Mouse (Mus musculus): ENCODE measurements around the gene Brf1. TPM values are rescaled to one million over a fixed set of nuclear protein-coding genes. Genes with fewer than 3 reads are reported as not detected.
A peak's percentile ranks its signal among the peaks of the same experiment; 100 is the strongest.

The Brf1 gene
- total and polyA plus RNA-seq, 2 experiments from 2014 or later = 39.0 to 42.1 TPM

DNA sequence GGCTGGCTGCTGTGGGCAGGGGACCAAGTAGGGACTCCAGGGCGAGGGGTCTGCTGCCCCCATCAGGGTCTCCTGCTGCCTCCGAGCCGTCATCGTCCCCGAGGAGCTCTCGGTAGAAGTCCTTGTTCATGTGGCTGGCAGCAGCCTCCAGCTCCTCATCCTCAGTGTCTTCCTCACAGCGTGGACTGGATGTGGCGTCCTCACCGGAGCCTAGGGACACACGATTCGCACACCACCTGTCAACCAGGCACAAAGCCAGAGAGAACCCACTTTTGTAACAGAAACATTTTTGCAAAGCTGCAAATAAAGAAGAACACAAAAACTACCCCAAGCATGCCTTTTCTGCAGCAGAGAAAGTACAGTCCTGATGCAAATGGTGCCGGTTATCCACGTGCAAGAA lies 34.7 kb downstream of the Brf1 start:
- H3K9ac ChIP-seq (replicated peaks; ENCODE audit: low read length, poor library complexity, severe bottlenecking) = no peak overlapping the region
- no peaks in the 10 kb centered on the region for H3K9me3 ChIP-seq (ENCODE audit: low read length)
- no peak for DNase-seq (ENCODE audit: low spot score)
- H3K4me2 ChIP-seq (ENCODE audit: low read depth, low read length, poor library complexity, severe bottlenecking) = no peak overlapping the region
- no peak overlapping the region for H3K27ac ChIP-seq (ENCODE audit: low read depth, low read length)
- H3K36me3 ChIP-seq (ENCODE audit: insufficient read depth, low read length) = peaks cover 93% of the 10 kb centered on the region
- 93% methylated on average over 13 of the region's 13 CpGs for WGBS
- H3K4me3 ChIP-seq (ENCODE audit: low read depth, low read length) = no peak overlapping the region
- H3K4me1 ChIP-seq (ENCODE audit: insufficient read depth, low read length) = no peaks in the 10 kb centered on the region
- no peak for ATAC-seq (ENCODE audit: low FRiP score)
- no peak for TF ChIP-seq CTCF (IDR thresholded peaks at IDR 0.05)
- H3K27me3 ChIP-seq (ENCODE audit: insufficient read depth, low read length) = no peaks in the 10 kb centered on the region

DNA sequence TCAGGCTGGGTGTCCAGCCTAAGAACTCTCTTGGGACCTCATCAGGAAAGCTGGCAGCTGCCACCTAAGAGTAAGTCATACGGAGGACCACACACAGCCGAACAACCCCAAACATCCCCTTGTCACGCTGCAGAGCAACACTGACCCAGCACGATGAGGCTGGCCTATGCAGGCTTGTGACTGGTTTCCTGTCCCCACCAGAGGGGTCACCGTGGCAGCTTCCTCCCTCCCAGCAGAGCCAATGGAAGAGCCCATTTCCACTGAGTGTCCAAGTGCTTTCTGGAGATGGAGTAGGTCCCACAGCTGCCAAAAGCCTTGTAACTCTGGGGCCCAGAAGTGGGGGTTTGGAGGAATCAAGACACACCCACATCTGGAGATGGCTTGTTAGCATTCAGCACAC lies 38.6 kb downstream of the Brf1 start:
- no peak for TF ChIP-seq CTCF (IDR thresholded peaks at IDR 0.05)
- Histone ChIP-seq H3K9me3 (ENCODE audit: low read length) (no peaks in the 10 kb centered on the region), H3K4me3 (ENCODE audit: low read depth, low read length) (no peak overlapping the region), H3K4me1 (ENCODE audit: insufficient read depth, low read length) (no peaks in the 10 kb centered on the region), H3K4me2 (ENCODE audit: low read depth, low read length, poor library complexity, severe bottlenecking) (no peak overlapping the region), H3K27ac (ENCODE audit: low read depth, low read length) (no peak overlapping the region), H3K9ac (replicated peaks; ENCODE audit: low read length, poor library complexity, severe bottlenecking) (0 out of 2 replicates have a peak overlapping the region, but pooled peaks have one; percentile 13), H3K36me3 (ENCODE audit: insufficient read depth, low read length) (peaks cover 71% of the 10 kb centered on the region), H3K27me3 (ENCODE audit: insufficient read depth, low read length) (no peaks in the 10 kb centered on the region)
- WGBS = 83% methylated on average over 5 of the region's 5 CpGs
- no peak for DNase-seq (ENCODE audit: low spot score)
- no peak for ATAC-seq (ENCODE audit: low FRiP score)

DNA sequence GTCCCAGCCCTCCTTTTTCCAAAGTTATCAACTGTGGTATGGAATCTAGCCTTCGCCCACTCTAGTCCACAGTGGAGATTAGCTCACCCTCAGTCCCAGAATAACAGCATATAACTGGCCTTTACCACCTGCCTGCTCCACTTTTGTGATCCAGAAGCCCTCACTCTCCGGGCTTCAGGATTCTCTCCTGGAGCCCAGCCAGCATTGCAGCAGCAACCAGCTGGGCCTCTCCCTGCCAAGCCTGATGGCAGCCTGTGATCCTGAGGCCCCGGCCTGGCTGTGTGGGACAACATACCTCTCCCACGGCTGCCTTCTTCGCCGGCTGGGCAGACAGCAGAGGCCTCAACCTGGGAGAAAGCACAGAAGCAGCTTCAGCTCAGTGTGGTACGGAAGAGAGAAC lies 39.1 kb downstream of the Brf1 start:
- H3K9me3 ChIP-seq (ENCODE audit: low read length) = no peaks in the 10 kb centered on the region
- no peak overlapping the region for H3K27ac ChIP-seq (ENCODE audit: low read depth, low read length)
- ATAC-seq (ENCODE audit: low FRiP score) (no peak), DNase-seq (ENCODE audit: low spot score) (peak; percentile 42)
- H3K9ac ChIP-seq (replicated peaks; ENCODE audit: low read length, poor library complexity, severe bottlenecking) = 0 out of 2 replicates have a peak overlapping the region, but pooled peaks have one; percentile 13
- H3K4me1 ChIP-seq (ENCODE audit: insufficient read depth, low read length) = no peaks in the 10 kb centered on the region
- no peak for TF ChIP-seq CTCF (IDR thresholded peaks at IDR 0.05)
- no peak overlapping the region for H3K4me3 ChIP-seq (ENCODE audit: low read depth, low read length)
- WGBS = 73% methylated on average over 7 of the region's 7 CpGs
- no peak overlapping the region for H3K4me2 ChIP-seq (ENCODE audit: low read depth, low read length, poor library complexity, severe bottlenecking)
- H3K27me3 ChIP-seq (ENCODE audit: insufficient read depth, low read length) = no peaks in the 10 kb centered on the region
- peaks cover 67% of the 10 kb centered on the region for H3K36me3 ChIP-seq (ENCODE audit: insufficient read depth, low read length)

DNA sequence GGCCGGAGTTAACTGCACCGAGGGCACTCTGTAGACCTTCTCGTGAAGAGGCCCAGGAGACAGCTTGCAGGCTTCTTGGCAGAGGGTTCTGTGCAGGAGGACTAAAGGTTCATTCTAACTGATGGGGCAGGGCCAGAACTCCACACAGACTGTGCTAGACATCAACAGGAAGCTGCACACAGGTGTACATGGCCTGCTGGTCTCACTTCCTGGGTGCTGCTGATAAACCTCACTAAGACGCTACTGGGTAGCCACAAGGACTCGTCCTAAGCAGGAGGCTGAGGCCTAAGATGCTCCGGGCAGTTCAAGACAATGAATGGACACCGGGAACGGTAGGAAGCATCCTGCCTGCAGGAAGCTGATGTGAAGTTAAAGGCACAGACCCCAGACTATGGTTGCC lies 41.1 kb downstream of the Brf1 start:
- no peak overlapping the region for H3K27ac ChIP-seq (ENCODE audit: low read depth, low read length)
- H3K36me3 ChIP-seq (ENCODE audit: insufficient read depth, low read length) = peaks cover 52% of the 10 kb centered on the region
- 83% methylated on average over 8 of the region's 8 CpGs for WGBS
- H3K4me2 ChIP-seq (ENCODE audit: low read depth, low read length, poor library complexity, severe bottlenecking) = no peak overlapping the region
- H3K9ac ChIP-seq (replicated peaks; ENCODE audit: low read length, poor library complexity, severe bottlenecking) = 0 out of 2 replicates have a peak overlapping the region, but pooled peaks have one; percentile 24
- no peaks in the 10 kb centered on the region for H3K9me3 ChIP-seq (ENCODE audit: low read length)
- DNase-seq (ENCODE audit: low spot score) = no peak
- no peak for TF ChIP-seq CTCF (IDR thresholded peaks at IDR 0.05)
- no peak overlapping the region for H3K4me3 ChIP-seq (ENCODE audit: low read depth, low read length)
- H3K27me3 ChIP-seq (ENCODE audit: insufficient read depth, low read length) = no peaks in the 10 kb centered on the region
- ATAC-seq (ENCODE audit: low FRiP score) = no peak
- H3K4me1 ChIP-seq (ENCODE audit: insufficient read depth, low read length) = no peaks in the 10 kb centered on the region

DNA sequence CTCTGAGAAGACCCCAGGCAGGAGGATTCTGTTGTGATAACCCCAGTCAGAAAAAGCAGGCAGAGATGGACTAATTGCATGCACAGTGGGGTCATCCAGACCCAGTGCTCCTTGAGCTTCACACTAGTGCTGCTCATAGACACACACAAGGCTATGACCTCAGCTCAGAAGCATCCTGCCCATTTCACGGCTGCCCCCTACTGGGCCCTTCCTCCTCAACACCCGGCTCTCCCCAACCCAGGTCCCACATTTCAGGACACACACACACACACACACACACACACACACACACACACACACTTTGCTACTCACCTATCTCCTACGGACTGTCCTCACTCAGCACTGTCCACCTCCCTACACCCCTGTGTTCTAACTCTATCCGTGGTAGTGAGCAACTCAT lies 42.2 kb downstream of the Brf1 start:
- H3K4me1 ChIP-seq (ENCODE audit: insufficient read depth, low read length) = no peaks in the 10 kb centered on the region
- peak; percentile 36 for DNase-seq (ENCODE audit: low spot score)
- no peak overlapping the region for H3K4me3 ChIP-seq (ENCODE audit: low read depth, low read length)
- H3K9ac ChIP-seq (replicated peaks; ENCODE audit: low read length, poor library complexity, severe bottlenecking) = no peak overlapping the region
- 47% methylated on average over 4 of the region's 4 CpGs for WGBS
- no peak overlapping the region for H3K4me2 ChIP-seq (ENCODE audit: low read depth, low read length, poor library complexity, severe bottlenecking)
- H3K27ac ChIP-seq (ENCODE audit: low read depth, low read length) = no peak overlapping the region
- H3K9me3 ChIP-seq (ENCODE audit: low read length) = no peaks in the 10 kb centered on the region
- peak; percentile 60 for TF ChIP-seq CTCF (IDR thresholded peaks at IDR 0.05)
- ATAC-seq (ENCODE audit: low FRiP score) = peak; percentile 22; the same call in 1 of the 2 replicates
- H3K36me3 ChIP-seq (ENCODE audit: insufficient read depth, low read length) = peaks cover 41% of the 10 kb centered on the region
- H3K27me3 ChIP-seq (ENCODE audit: insufficient read depth, low read length) = no peaks in the 10 kb centered on the region

DNA sequence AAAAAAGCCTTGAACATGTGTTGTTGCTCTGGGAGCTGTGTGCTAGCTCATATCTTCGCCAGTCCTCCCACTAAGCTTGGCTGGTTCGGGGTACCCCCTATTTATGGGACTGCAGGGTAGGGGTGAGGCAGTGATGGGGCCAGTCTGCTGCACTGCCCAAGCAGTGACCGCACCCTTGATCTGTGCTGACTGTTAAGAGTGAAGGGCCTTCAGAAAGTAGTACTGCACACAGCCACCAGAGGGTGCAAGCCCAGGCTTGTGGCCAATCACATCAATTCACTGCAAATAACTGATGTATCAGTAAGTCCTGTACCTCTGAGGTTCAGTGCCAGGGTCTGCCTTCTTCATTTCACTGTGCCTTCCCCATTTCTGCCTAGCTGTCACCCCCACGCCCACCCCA lies 44.7 kb downstream of the Brf1 start:
- Histone ChIP-seq H3K27ac (ENCODE audit: low read depth, low read length) (no peak overlapping the region), H3K9ac (replicated peaks; ENCODE audit: low read length, poor library complexity, severe bottlenecking) (no peak overlapping the region), H3K9me3 (ENCODE audit: low read length) (no peaks in the 10 kb centered on the region), H3K27me3 (ENCODE audit: insufficient read depth, low read length) (no peaks in the 10 kb centered on the region), H3K4me3 (ENCODE audit: low read depth, low read length) (no peak overlapping the region), H3K4me2 (ENCODE audit: low read depth, low read length, poor library complexity, severe bottlenecking) (no peak overlapping the region), H3K36me3 (ENCODE audit: insufficient read depth, low read length) (peaks cover 17% of the 10 kb centered on the region), H3K4me1 (ENCODE audit: insufficient read depth, low read length) (peaks cover 6% of the 10 kb centered on the region)
- DNase-seq (ENCODE audit: low spot score) = peak; percentile 61
- WGBS = 38% methylated on average over 4 of the region's 4 CpGs
- TF ChIP-seq CTCF (IDR thresholded peaks at IDR 0.05) = peak; percentile 87
- ATAC-seq (ENCODE audit: low FRiP score) = peak; percentile 21; the same call in 1 of the 2 replicates

Measured in midbrain, postnatal 0 days (tissue).